Mouse (Mus musculus) ES-E14 (cell line): ENCODE results near the gene Dennd1a.

Experiments used
- HCFC1 ChIP-seq: IDR thresholded peaks from 2 replicates; pipeline ENCODE4 v1.6.1; 2012; ENCODE audit warnings: low read length, inconsistent platforms, borderline replicate concordance; ENCODE audit not compliant: insufficient read depth
- MAFK ChIP-seq: IDR thresholded peaks from 2 replicates; pipeline ENCODE4 v1.6.1; 2014; ENCODE audit warnings: mild to moderate bottlenecking, low read depth, low read length, inconsistent platforms; ENCODE audit not compliant: insufficient read depth

GRCm38 (mm10) chr2:38131538-38131937, 155.7 kb downstream of the Dennd1a start:
- TF ChIP-seq MAFK: no peak
- TF ChIP-seq HCFC1: no peak
